Mouse (Mus musculus) megakaryocyte, embryonic 14.5 days (primary cell): ENCODE results near the gene Grk5.

Experiments used
- FLI1 ChIP-seq: IDR thresholded peaks from 2 replicates; pipeline ENCODE4 v1.6.1; 2012; ENCODE audit warnings: low read length, inconsistent platforms, mixed read lengths
- GATA1 ChIP-seq: IDR thresholded peaks from 3 replicates; pipeline ENCODE4 v1.6.1; 2012; ENCODE audit warnings: mixed read lengths, low read length, inconsistent platforms, borderline replicate concordance

DNA sequence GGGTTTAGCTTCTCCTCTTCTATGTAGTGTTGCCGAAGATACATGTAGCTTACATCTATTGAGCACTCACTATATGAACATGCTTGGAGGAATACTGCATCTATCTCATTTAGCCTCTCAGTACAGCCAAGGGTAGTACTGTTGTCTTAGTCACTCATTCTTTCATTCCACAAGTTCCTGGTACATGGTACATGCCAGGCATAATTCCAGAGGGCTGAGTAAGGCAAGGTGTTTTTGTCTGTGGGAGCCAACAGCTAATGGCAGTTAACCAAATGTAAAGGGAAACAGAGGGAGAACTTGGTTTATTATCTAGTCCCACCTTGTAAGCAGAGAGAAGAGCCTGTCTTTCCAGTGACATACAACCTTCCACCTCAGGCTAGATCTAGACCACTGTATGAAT, 82.0 kb downstream of the Grk5 start:
- TF ChIP-seq GATA1 (no peak), FLI1 (no peak)
